Mouse (Mus musculus) heart, embryonic 14.5 days (tissue): ENCODE measurements at regions not wholly inside any gene's neighbourhood (a gene's known extent, or its start where the extent isn't known, plus 50 kb on each side); places are given as distances from the start of the nearest gene placed in this dataset.

Experiments
- ATAC-seq: fragments of 200-750 bp; cut with Nextera tagmentation; 2 replicates; pipeline ENCODE4 v1.8.0; 2017; ENCODE audit warnings: low read depth, moderate TSS enrichment; ENCODE audit not compliant: insufficient number of reproducible peaks, insufficient read depth, low FRiP score
- H3K27ac ChIP-seq, 2 experiments: fragments of 200-500 bp in 1 of 2; fragments of 300-500 bp in 1 of 2; sonication (generic) in 1 of 2; replicated peaks in 1 of 2; 2 replicates each; pipeline ENCODE4 v1.5.1; 2012 to 2014; ENCODE audit warnings: low read depth in 2 of 2, low read length in 2 of 2, control low read depth in 1 of 2, mild to moderate bottlenecking in 1 of 2, mixed read lengths in 1 of 2; ENCODE audit not compliant: control insufficient read depth in 1 of 2, insufficient read depth in 1 of 2
- H3K27me3 ChIP-seq: fragments of 300-500 bp; sonication (generic); 2 replicates; pipeline ENCODE4 v1.6.1; 2014; ENCODE audit warnings: mild to moderate bottlenecking, low read length, control low read depth; ENCODE audit not compliant: control insufficient read depth, insufficient read depth
- H3K36me3 ChIP-seq: fragments of 300-500 bp; sonication (generic); 2 replicates; pipeline ENCODE4 v1.6.1; 2014; ENCODE audit warnings: mild to moderate bottlenecking, control low read depth, low read length, mixed read lengths; ENCODE audit not compliant: control insufficient read depth, insufficient read depth
- H3K4me1 ChIP-seq, 2 experiments: fragments of 200-500 bp in 1 of 2; fragments of 300-500 bp in 1 of 2; sonication (generic) in 1 of 2; 2 replicates each; pipeline ENCODE4 v1.6.1; 2012 to 2014; ENCODE audit warnings: low read length in 2 of 2, control low read depth in 1 of 2, mixed read lengths in 1 of 2; ENCODE audit not compliant: control insufficient read depth in 2 of 2, insufficient read depth in 2 of 2
- H3K4me2 ChIP-seq: fragments of 300-500 bp; sonication (generic); 2 replicates; pipeline ENCODE4 v1.6.1; 2014; ENCODE audit warnings: mild to moderate bottlenecking, low read length
- H3K4me3 ChIP-seq, 2 experiments: fragments of 200-500 bp in 1 of 2; fragments of 300-500 bp in 1 of 2; sonication (generic) in 1 of 2; 2 replicates each; pipeline ENCODE4 v1.5.1; 2012 to 2014; ENCODE audit warnings: low read length in 2 of 2, mild to moderate bottlenecking in 2 of 2, control low read depth in 1 of 2, low read depth in 1 of 2, moderate library complexity in 1 of 2; ENCODE audit not compliant: control insufficient read depth in 1 of 2, insufficient read depth in 1 of 2
- H3K9ac ChIP-seq: fragments of 300-500 bp; sonication (generic); 2 replicates; pipeline ENCODE4 v1.6.1; 2014; ENCODE audit warnings: mild to moderate bottlenecking, low read length
- H3K9me3 ChIP-seq: fragments of 300-500 bp; sonication (generic); 2 replicates; pipeline ENCODE4 v1.6.1; 2016; ENCODE audit warnings: low read length, control low read depth; ENCODE audit not compliant: control insufficient read depth
- WGBS: fragments of 180-500 bp; shearing (Covaris S2); extraction: QIAGEN DNeasy Blood & Tissue Kit; methylation state at CpG from one replicate; pipeline ENCODE4 v1.1.7; 2014; 5-methylcytosine and 5-hydroxymethylcytosine counted together

DNA sequence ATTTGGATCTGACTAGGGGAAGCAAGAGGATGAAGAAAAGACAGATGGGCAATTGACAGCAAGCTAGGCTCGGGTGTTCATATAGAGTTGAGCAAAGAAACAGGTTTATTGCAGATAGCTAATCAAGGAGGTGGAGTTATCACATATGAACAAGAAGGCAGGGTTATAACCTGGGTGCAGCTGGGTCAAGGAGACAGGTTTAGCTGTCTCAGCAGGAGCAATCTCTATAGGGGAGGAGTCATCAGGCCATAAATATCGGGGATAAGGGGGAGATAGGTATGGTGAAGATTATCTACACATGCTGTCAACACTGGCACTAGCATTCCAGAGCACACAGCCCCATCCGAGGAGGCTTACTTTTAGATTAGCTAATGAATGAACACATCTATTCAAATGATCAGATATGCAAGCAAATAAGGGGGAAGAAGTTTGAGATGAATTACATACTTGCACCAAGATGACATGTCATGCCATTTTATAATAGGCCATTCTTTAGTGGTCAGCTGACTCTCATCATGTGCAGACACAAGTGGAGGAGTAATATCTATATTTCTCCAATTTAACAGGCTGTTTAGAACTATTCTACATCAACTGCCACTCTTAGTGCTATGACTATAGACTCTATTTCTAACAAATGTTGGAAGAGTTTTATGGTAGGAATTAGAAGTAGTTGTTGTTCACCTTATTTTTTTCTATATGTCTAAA lies 76.9 kb downstream of the Lhx9 start:
- H3K9me3 ChIP-seq = no peaks in the 10 kb centered on the region

DNA sequence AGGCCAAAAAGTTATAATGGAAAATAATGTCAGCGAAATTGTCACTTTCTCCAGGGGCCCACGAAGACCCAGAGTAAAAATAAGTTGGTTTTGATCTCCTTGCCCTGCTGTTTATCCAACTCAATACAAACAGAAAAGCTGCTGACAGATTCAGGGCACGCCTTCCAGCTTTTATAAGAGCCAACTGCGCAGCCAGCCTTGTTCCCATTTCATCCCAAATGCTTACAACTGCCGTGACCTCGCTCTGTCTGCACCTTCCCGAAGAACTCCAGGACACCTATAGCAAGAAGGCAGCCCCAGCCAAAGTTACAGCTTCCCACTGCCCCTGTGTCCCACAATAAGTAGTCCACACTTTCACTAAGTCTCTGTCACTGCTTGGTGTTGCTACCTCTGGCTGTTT lies 85.5 kb downstream of the Lhx9 start:
- ATAC-seq = no peak
- WGBS = 24% methylated on average over 7 of the region's 7 CpGs
- 0 out of 2 replicates have a peak overlapping the region, but pooled peaks have one; percentile 14 for H3K4me2 ChIP-seq

More for the DNA sequence above, 76.9 kb downstream of the Lhx9 start:
- no peak overlapping the region for H3K4me2 ChIP-seq
- H3K4me1 ChIP-seq = no peaks in the 10 kb centered on the region; a peak in 1 of 4 replicates
- H3K4me3 ChIP-seq = no peak overlapping the region
- ATAC-seq = no peak
- H3K9ac ChIP-seq = no peak overlapping the region
- WGBS = 36% methylated on average over 3 of the region's 3 CpGs
- no peaks in the 10 kb centered on the region for H3K36me3 ChIP-seq
- no peak overlapping the region for H3K27ac ChIP-seq
- H3K27me3 ChIP-seq = no peaks in the 10 kb centered on the region

DNA sequence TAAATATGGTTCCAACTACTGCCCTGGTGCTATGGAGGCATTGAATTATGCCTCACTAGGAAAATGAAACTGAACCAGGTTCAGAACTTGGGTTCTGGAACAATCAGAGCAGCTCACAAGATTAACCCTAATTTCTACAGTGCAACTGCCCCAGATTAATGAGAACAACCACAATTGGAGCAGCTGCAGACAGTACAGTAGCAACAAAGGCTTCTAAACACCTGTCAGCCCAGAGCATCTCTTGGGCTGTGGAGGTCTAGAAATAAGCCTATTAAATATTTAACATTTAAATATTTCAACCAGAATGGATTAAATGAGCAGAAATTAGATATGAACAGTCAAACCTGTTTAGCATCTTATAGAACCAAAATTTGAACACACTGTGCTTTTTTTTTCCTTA lies 90.6 kb downstream of the Lhx9 start:
- Histone ChIP-seq H3K9ac (no peak overlapping the region), H3K36me3 (no peaks in the 10 kb centered on the region), H3K27me3 (no peaks in the 10 kb centered on the region), H3K9me3 (peaks cover 4% of the 10 kb centered on the region), H3K27ac (no peak overlapping the region), H3K4me2 (no peak overlapping the region), H3K4me1 (peaks cover 2% of the 10 kb centered on the region in 2 experiments; a peak in 1 of 4 replicates), H3K4me3 (no peak overlapping the region)
- no peak for ATAC-seq

More for the DNA sequence above, 85.5 kb downstream of the Lhx9 start:
- no peaks in the 10 kb centered on the region for H3K36me3 ChIP-seq
- H3K9ac ChIP-seq = no peak overlapping the region
- peaks cover 4% of the 10 kb centered on the region for H3K9me3 ChIP-seq
- H3K27ac ChIP-seq = no peak overlapping the region
- H3K4me1 ChIP-seq = peaks cover 4 to 7% of the 10 kb centered on the region in 2 experiments; a peak in 2 of 4 replicates
- no peaks in the 10 kb centered on the region for H3K27me3 ChIP-seq
- no peak overlapping the region for H3K4me3 ChIP-seq

DNA sequence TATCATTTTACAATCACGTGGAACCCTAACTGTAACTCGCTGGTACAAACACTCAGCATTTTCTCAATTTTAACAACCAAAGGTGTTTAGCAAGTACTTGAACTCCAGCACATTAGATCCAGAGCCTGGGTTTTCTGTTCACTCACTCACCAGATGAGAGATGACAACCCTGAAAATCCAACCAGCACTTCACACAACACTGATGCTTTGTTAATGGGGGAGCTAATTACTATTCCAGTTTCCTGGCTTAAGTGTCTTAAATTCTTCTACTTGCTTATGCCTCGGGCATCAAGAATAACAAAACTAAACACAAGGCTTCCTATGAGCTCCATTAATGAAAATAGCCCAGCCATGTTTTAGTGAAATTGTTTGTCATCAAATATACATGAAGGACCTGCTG lies 113.4 kb upstream of the Nek7 start:
- no peak for ATAC-seq
- H3K9ac ChIP-seq = no peak overlapping the region
- H3K4me3 ChIP-seq = no peak overlapping the region
- no peak overlapping the region for H3K27ac ChIP-seq
- WGBS = 69% methylated on average over 3 of the region's 3 CpGs
- no peaks in the 10 kb centered on the region for H3K27me3 ChIP-seq
- H3K4me2 ChIP-seq = no peak overlapping the region
- no peaks in the 10 kb centered on the region for H3K36me3 ChIP-seq
- no peaks in the 10 kb centered on the region for H3K4me1 ChIP-seq
- no peaks in the 10 kb centered on the region for H3K9me3 ChIP-seq

DNA sequence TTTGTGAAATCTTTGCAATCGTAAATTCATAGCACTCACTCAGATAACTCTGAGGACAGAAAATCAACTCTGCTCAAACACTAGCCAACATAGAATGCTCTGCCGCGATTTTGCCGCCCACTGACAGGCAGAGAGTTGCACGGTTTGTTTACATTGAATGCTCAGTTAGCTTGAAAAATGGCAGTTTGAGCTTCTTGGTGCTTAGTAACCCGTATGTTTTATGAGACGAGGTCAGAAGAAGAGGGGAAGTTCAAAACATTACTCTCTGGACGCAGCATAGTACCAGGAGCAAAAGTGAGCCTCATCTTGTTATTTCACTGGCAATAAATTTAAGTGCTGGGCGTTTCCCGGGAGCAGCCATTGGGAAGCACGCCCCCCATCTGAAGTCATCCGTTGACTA lies 111.1 kb upstream of the Nek7 start:
- no peaks in the 10 kb centered on the region for H3K4me1 ChIP-seq
- no peaks in the 10 kb centered on the region for H3K36me3 ChIP-seq
- H3K4me2 ChIP-seq = no peak overlapping the region
- ATAC-seq = no peak
- no peak overlapping the region for H3K4me3 ChIP-seq
- no peaks in the 10 kb centered on the region for H3K9me3 ChIP-seq
- no peak overlapping the region for H3K9ac ChIP-seq
- WGBS = 82% methylated on average over 12 of the region's 12 CpGs
- H3K27me3 ChIP-seq = no peaks in the 10 kb centered on the region
- no peak overlapping the region for H3K27ac ChIP-seq

DNA sequence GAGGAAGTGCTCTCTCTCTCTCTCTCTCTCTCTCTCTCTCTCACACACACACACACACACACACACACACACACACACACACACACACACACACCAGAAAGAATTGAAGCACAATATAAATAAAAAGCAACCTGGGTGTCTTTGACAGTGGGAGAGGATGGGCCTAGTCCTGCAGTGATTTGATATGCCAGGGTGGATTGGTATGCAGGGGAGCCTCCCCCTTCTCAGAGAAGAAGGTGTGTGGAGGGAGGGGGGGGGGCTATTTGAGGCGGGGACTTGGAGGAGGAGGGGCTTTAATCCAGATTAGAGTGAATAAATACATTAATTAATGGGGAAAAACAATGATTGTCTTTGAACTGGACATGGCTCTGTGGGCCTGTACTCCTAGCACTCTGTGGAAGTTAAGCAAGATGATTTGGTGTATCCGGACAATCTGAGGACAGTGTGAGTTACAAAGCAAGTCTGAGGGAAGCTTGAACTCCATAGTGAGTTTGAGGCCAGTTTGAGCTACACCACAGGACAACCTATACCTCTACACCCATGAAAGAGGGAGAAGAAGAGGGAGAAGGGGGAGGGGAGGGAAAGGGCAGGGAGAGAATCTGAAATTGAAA lies 109.3 kb upstream of the Nek7 start:
- no peak for ATAC-seq
- H3K4me3 ChIP-seq = no peak overlapping the region
- no peaks in the 10 kb centered on the region for H3K9me3 ChIP-seq
- no peaks in the 10 kb centered on the region for H3K36me3 ChIP-seq
- H3K9ac ChIP-seq = no peak overlapping the region
- H3K4me1 ChIP-seq = no peaks in the 10 kb centered on the region
- H3K27ac ChIP-seq = no peak overlapping the region
- WGBS = 65% methylated on average over 2 of the region's 2 CpGs
- H3K27me3 ChIP-seq = no peaks in the 10 kb centered on the region
- H3K4me2 ChIP-seq = no peak overlapping the region

DNA sequence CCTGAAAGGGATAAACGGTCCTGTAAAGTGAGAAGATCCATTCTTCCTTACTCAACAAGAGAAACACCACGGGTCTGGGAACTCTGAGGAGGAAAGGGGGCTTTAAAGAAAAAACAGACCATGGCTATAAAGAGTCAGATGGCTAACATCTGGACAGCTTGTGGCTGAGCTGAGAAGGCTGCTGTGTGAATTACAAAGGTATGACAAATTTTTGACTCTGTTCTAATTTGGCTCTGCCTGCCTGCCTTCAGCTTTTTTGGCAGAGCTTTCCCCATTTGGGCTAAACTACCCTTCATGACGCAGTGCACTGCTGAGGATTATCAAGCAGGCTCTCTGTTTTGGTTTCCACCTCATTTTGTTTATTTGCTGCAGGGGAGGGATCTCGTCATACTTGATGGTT lies 100.8 kb upstream of the Nek7 start:
- Histone ChIP-seq H3K4me2 (no peak overlapping the region), H3K27ac (no peak overlapping the region)
- no peak for ATAC-seq

More for the DNA sequence above, 100.8 kb upstream of the Nek7 start:
- Histone ChIP-seq H3K36me3 (no peaks in the 10 kb centered on the region), H3K9ac (no peak overlapping the region), H3K27me3 (no peaks in the 10 kb centered on the region), H3K4me1 (peaks cover 0 to 7% of the 10 kb centered on the region in 2 experiments; a peak in 2 of 4 replicates), H3K9me3 (no peaks in the 10 kb centered on the region), H3K4me3 (no peak overlapping the region)
- WGBS = 65% methylated on average over 4 of the region's 4 CpGs
